Mouse (Mus musculus): Measurements from ENCODE around the gene Egfl7.

The Egfl7 gene

DNA sequence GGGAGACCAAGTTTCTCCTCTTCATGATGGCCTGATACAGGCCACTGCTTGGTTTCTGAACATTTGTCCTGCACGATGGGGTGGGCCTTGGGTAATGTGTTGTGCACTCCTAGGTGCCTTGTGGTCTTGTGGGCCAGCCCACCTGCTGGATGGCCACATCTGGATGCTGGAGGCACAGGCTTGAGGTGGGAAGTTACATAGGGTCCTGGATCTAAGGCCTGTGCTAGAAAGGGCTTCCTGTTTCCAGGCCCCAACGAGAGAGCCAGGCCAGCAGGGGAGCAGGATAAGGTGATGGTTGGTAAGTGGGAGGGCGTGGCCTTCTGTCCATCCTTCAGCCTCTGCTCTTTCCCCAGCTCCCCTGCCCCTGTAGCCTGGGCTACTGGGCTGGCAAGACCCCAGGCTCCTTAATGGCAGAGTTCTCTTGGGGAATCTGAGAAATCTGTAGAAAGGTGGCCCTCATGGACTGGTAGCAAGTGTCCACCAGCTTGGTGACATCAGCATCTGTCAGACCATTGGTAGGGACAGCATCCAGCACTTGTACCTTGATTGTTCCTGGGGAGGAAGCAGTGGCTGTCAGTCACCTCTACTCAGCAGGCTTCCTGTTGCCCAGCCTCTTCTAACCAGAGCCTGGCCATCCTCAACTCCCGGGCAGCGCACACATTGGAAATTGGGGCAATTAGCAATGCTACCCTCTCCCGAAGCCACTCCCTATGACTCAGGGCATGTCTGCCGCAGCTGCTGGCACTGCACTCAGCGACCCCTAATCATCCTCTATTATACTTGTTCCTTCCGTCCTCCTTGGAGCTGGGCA lies 13.6 kb downstream of the Egfl7 start:
- DNase-seq (ENCODE audit: low read depth, low spot score) = no peak

DNA sequence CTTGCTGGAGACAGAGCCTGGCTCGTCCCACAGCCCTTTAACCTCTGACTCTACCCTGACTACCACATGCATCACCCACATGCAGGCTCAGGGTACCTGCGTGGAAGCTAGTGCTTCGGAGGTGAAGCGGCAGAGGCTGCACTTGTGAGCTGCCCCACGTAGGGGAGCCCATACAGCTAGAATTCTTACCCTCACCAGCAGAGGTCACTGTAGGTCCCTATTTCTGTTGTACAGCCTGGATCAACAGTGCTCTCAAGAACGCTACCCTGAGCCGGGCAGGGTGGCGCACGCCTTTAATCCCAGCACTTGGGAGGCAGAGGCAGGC lies 14.2 kb downstream of the Egfl7 start:
- peak; percentile 30 for DNase-seq (ENCODE audit: low read depth, low spot score)

DNA sequence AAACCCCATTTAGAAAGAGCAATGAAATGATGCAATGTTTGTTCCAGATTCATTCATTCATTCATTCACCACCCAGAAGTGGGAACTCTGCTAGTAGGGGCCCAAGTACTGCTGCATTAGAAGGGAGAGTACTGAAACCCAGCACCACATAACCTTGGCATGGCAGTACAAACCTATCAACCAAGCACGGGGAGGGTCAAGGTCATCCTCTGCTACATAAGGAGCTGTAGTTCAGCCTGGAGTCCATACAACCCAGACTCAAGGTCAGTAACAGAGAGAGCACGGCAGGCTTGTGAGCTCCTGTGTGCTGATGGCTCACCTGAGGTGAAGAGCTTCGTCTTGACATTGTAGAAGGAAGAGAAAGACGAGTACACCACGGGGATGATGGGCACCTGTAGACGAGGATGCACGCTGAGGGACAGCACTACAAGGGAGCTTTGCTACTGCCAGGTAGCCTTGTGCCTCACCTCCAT lies 14.7 kb downstream of the Egfl7 start:
- no peak for DNase-seq (ENCODE audit: low read depth, low spot score)

DNA sequence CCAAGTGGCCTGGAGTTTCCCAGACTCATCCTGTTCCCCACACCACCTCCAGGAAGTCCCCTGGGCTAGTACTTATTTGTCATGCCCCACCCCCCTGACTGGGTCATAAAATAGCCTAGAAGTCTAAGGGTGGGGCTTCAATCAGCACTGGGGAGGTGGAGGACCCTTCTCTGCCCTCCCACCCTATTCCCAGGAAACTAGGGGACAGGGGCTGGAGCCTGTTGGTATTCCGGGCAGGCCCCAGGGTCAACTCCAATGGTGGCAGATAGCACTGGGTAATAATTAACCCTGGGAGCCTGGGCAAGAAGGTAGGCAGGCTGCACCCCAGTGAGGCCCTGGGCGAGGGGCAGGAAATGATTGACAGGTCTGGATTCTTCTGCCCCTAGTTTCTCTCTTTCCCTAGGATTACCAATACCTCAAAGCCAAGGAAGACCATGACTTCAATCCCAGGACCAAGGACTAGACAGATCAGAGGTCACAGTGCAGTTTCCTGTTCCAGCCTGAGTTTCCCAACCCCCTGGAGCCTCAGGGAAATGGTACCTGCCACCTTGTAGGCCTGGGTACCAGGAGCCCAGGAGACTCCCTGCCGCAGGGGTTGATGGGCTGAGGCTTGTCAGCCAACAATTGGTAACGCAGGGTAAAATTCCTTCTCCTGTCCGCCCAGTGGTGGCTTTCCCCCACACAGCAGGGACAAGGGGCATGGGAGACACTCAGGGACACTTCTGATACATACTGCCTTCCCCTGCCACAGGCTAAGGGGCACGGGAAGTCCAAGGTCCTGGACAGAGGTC lies 15.3 kb downstream of the Egfl7 start:
- no peak for DNase-seq (ENCODE audit: low read depth, low spot score)

DNA sequence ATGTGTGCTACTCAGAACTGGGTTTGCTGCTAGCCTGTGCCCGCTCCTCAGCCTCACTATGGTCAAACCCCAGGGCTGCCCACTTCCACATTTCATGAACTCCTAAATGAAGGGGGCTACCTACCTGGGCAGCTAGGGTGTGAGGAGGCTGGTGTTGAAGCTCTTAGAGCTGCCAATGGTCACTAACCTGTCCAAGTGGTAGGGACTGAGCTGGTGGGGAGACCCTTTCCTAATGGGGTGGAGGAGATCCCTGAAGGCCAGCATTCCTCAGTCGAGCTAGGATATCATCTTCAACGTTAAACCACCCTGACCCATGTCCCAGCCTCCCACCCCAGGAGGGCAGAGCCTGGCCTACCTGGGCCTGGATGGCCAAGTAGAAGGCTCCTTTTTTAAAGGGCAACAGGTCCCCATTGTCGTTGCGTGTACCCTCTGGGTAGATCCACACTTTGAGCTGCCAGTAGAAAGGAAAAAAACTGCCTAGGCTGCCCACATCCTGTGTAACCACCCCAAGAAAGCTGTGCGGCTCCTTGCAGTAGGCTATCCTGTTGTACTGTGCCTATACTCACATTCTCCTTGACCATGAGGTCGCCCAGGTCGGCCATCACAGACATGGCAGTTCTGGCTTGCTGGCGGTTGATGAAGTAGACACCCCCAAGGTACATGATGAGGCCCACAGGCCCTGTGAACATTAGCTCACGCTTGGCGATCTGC lies 16.1 kb downstream of the Egfl7 start:
- DNase-seq (ENCODE audit: low read depth, low spot score) = no peak

DNA sequence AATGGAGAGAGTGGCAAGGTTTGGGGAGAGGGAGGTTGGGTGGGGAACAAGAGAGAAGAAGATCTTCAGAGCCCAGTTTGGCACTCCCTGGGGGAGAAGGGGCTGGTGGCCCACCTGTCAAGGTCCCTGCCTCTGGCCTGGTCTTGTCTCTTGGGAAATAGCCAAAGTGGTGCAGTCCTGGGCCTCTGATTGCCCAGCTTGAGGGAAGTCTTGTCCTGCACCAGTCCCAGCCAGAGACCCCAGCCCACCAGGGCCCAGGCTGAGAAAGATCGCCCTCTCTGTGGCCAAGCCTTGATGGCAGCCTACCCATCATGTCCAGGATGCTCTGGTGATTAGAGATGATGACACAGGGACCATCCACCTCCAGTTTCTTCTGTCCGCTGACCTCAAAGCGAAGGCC lies 17.1 kb downstream of the Egfl7 start:
- no peak for DNase-seq (ENCODE audit: low read depth, low spot score)

DNA sequence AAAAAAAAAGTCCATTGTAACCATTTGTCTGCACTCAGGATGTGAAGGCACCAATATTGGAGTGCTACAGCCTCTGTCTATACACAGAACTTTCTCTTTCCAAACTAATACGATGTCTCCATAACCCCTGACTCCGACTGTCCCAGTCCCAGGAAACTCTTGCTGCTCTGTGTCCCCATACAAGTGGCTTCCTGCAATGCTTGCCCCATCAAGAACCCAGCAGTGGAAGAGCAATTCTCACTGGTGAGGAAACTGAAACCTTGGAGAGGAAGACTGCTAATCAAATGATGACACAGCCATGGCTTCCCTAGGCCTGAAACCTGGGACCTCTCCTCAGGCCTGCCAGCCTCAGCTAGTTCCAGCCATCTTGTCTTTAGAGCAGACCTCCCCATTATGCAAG lies 18.0 kb downstream of the Egfl7 start:
- DNase-seq (ENCODE audit: low read depth, low spot score) = no peak

DNA sequence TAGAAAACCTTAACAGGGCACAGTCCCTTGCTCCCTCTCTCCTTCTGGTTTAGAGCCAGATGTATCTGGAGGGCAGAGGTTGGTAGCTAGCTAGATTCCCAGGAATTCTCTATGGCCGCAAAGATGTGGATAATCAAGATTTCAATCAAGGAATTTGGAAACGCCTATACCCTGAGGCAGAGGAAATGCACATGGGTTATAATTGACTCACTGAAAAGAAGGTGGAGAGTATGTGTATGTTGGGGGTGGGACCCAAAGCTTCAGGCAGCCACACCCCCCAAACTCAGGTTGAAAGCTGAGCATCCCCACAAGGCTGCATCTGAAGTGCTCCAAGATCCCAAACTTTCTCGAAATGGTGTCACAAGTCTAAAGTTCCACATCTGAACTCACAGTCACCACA lies 18.6 kb downstream of the Egfl7 start:
- no peak for DNase-seq (ENCODE audit: low read depth, low spot score)

DNA sequence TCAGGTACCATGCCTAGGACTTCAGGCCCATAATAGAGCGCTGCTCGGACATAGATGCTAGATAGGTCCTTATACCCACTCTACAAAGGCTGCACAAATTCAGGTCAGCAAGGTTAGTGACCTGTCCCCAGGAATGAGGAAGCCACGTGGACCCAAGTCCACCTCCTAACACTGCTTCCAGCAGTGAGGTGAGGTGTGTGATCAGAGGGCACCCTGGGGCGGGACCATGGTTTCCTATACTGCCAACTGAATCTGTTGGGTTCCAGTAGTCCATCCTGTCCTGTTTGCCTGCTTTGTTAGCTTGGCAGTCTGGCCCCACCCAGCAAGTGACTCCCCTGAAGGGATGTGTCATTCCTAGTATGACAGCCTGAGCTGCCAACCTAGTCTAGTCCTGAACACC lies 20.2 kb downstream of the Egfl7 start:
- DNase-seq (ENCODE audit: low read depth, low spot score) = no peak

DNA sequence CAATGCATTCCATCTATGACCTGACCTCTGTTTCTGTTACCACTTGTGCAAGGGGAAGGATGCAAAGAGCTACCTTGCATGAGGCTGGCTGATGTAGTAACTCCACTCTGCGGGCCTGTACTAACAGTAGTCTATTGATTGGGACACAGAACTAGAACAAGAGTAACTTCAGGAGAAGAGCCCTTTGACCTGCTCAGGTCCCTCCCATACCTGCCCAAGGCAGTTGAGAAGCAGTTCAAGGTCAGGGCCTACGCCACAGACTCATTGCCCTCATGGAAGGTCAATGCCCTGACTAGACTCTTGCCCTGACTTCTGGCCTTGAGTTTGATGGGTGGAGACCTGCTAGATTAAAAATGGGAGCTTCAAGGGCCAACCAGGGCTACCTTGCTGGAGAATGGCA lies 20.9 kb downstream of the Egfl7 start:
- DNase-seq (ENCODE audit: low read depth, low spot score) = no peak

DNA sequence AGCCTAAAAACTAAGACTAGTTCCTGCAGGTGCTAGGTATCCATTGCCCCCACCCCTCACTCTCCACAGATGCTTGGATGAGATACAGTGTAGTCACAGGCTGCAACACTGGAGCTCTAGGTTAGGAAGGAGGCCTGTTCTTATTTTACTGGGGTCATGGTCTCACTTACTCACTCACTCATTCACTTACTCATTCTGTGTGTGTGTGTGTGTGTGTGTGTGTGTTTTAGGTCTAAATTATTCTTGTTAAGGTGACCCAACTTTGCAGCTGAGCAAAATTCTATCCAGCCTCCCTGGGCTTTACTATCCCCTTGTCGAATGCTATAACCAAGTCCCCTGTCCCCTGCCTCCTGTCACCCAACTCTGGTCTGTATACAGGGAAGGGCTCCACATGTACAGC lies 21.8 kb downstream of the Egfl7 start:
- DNase-seq (ENCODE audit: low read depth, low spot score) = no peak

DNA sequence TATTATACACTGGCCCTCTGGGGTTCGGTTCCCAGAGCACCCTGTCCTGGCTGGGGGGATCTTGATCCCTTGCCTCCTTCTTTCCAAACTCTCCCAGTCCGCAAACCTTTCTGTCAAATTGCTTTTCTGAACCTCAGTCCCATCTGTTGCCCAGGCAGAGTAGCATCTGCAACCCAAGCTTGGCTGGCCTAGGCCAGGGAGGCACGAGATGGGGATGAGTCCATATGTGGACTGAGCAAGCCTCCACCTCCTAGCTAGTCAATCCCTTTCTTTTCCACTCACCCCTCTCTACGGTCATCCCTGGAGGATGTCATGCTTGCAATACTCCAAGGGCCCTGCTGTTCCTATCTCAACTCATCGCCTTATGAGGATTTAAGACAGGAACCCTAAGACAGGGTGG lies 22.8 kb downstream of the Egfl7 start:
- DNase-seq (ENCODE audit: low read depth, low spot score) = no peak

DNA sequence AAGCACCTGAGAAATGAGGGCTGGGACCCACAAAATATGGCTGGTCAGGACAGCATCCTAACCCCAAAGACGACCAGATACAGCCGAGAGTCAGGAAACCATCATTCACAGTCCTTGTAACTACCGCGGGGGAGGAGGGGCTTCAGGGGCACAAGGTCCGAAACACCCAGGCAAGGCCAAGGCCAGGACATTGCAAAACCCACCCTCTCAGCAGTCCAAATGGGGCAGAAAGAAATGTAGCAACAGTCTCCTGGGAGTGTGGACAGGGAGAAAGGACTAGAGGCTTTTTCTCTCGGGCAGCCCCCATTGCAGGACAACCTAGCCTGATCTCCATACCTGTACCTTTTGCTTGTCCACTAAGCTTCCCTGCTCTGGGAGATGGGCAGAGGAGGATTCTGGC lies 23.3 kb downstream of the Egfl7 start:
- DNase-seq (ENCODE audit: low read depth, low spot score) = no peak

DNA sequence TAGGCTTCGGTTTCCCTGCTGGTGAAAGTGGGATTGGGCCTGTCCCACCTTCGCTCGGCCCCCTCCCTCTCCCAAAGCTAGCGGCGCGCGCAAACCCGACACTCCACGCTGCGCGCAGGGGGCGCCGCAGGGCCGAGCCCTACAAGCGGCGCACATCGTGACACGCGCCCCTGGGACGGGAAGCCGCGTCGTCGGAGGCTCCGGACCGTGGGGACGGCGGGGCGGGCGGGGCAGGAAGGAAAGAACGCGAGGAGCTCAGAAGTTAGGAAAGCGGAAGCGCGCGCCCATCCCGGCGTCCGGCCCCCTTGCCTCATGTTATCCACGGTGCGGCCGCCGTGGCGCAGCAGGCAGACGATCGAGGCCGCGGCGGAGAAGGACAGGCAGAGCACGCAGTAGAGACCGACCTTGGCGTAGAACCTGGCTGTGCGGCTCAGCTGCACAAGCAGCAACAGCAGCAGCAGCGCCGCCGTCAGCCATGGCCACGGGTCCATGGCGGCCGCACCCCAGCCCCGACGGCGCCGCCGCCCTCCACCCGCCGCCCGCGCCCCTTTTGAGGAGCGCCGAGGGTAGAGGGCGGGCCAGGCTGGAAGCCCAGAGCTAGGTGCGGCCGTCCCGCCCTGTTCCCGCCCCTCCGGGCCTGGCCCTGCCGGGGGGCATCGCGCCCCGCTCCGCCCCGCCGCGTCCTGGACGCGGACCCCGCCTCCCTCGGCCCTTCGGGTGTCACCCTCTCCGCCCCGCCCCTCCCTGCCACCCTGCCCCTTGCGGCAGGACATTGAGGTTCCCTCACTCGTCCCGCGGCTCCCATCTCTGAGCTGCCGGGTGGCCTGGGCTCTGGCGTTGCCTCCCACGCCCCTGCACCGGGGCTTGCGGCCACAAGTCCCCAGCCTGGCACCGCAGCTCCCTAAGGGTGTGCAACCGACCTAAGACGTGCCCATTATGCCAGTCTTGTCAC lies 24.2 kb downstream of the Egfl7 start, which contains the start of gene Agpat2:
Gene Agpat2, minus strand, starts transcription at position 698 of the 952 bp plus-strand sequence.
- peak; percentile 51 for DNase-seq (ENCODE audit: low read depth, low spot score)

DNA sequence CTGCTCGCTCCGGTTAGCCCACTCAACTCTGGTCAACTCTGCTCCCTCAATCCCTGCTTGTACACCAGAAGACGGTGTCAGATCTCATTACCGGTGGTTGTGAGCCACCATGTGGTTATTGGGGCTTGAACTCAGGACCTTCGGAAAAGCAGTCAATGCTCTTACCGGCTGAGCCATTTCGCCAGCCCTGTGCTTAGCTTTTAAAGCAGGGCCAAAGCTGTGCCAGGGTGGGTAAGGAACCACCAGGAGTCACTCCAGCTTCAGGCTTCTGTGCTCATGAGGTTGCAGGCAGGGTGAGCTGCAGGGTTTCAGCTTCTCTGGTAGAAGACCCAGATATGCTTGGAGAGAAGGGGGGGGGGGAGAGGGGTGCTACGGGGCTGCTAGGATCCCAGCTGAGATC lies 25.5 kb downstream of the Egfl7 start:
- DNase-seq (ENCODE audit: low read depth, low spot score) = no peak

DNA sequence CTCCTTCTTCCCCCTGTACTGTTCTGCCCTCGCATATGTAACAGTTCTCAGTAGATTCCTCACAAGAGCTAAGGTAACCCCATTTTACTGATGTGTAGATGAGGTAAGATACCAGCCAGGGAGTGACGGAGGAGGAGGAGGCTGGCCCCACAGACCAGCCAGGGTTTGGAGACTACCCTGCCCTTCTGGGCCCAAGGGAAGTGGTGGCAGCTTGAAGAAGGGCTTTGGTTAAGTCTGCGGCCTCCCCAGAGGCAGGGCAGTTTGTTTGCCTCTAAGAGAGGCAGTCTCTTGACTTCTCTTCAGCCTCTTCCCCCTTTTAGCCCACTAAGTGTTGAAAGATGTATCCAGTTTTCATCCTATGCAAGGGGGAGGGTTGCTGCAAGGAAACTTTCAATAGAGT lies 26.8 kb downstream of the Egfl7 start:
- DNase-seq (ENCODE audit: low read depth, low spot score) = no peak

DNA sequence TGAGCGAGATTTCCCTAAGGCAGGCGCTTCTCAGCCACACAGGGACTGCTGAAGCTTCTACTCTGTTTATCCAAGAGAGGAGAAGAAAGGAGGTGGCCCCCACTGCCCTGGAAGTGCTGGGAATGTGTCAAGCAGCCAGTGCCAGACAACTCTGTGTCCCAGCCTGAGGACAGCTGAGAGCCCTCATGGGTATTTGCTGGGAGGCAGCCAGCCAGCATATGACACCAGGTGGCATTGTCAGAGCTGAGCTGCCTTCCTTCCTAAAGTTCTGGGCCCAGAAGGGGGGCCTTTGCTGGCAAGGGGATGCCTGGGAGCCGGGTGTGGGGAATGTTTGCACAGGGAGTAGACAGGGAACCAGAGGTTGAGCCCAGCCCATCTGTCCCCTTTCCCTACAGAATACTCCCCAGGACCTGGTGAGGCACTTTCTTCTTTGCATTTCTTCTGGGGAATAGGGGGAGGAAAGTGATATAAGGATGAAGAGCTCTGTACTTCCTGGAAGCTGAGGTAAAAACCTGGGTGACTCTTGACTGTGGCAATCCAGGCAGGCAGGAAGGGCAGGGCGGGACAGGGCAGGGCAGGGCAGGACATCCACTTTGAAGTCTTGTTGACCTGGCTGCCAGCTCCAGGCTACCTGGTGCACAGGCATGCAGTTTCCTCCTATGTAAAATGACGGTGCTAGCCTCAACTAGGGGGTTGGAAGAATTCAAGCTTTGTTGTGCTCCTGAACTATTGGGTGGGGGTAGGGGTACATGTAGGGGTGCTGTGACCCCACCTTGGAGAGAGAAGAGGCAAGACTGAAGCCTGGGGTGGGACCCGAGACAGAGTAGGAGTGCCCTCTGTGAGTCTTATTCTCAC lies 27.5 kb downstream of the Egfl7 start:
- DNase-seq (ENCODE audit: low read depth, low spot score) = no peak

DNA sequence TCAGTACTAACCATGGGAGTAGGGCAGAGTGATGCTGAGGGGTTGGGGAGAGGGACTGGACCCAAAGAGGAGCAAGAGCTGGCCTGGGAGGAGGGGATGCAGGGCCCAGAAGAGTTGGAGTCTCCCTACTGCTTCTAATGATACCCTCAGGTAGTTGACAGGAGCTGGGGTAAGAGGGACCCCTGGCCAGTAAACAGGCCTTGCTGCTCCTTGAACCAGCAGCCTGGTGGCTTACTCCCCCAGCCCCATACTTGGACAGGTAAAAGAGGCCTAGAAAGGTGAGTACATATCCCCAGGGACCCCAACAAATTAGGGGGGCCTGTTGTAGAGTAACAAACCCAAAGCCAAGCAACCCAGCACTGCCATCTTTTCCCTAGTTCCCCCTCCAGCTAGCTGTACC lies 29.0 kb downstream of the Egfl7 start:
- no peak for DNase-seq (ENCODE audit: low read depth, low spot score)

DNA sequence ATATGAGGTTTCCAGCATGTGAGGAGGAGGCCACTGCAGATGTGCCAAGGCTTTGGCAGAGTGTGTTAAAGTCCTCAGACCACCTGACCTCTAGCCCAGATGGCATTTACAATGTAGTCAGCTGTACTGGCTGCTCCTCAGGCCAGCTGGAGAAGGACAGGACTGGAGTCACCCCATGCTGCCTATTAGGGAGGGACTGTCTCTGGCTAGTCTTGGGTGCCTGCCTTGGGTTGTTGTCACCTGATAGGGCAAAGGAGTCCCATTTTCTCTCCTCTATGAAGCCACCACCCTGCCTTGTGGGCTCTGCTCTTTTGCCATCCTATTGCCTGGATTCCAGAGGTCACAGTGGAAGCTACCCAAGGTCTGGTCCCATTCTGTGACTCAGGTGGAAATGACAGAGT lies 29.4 kb downstream of the Egfl7 start:
- DNase-seq (ENCODE audit: low read depth, low spot score) = no peak

DNA sequence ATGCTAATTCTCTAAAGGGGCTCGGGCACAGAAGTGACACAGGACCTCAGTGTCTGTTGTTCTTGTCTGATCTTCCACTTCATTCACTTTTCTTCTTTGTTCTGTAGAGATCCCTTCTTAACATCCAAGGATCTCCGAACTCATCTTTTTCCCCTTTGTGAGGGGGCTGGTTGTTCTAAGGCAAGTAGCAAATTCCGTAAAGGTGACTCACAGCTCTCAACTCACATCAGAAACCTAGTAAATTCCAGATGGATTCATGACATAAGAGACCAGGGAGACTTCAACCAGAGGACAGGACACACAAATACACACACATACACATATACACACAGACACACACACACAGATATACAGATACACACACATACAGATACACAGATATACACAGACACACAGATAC lies 30.7 kb downstream of the Egfl7 start:
- no peak for DNase-seq (ENCODE audit: low read depth, low spot score)

All from embryo, embryonic 11.5 days (tissue).